Mouse (Mus musculus) heart, adult 2 months (tissue): Measurements from ENCODE around the gene Anxa8. TPM values are rescaled to one million over a fixed set of nuclear protein-coding genes. Genes with fewer than 3 reads are reported as not detected.

ENCODE experiments used
- DNase-seq, 2 experiments: peaks; one replicate each; pipeline ENCODE4 v3.0.0; 2021
- H3K27ac ChIP-seq: fragments of 200-600 bp; 2 replicates; pipeline ENCODE4 v1.8.1; 2022
- H3K27me3 ChIP-seq: fragments of 200-500 bp; 2 replicates; pipeline ENCODE4 v1.6.1; 2012; ENCODE audit warnings: mild to moderate bottlenecking, low read length, inconsistent platforms, mixed read lengths; ENCODE audit not compliant: control insufficient read depth, insufficient read depth
- H3K36me3 ChIP-seq: fragments of 200-500 bp; 2 replicates; pipeline ENCODE4 v1.6.1; 2012; ENCODE audit warnings: low read length, inconsistent platforms; ENCODE audit not compliant: control insufficient read depth, insufficient read depth
- H3K4me1 ChIP-seq: fragments of 200-500 bp; 2 replicates; pipeline ENCODE4 v1.6.1; 2011; ENCODE audit warnings: low read length; ENCODE audit not compliant: control insufficient read depth, insufficient read depth
- H3K4me3 ChIP-seq: fragments of 200-600 bp; 2 replicates; pipeline ENCODE4 v1.8.1; 2022
- H3K79me2 ChIP-seq: fragments of 200-500 bp; replicated peaks from 2 replicates; pipeline ENCODE4 v1.6.1; 2012; ENCODE audit warnings: mild to moderate bottlenecking, inconsistent platforms, low read length, moderate library complexity, mixed read lengths; ENCODE audit not compliant: control insufficient read depth, insufficient read depth
- H3K9ac ChIP-seq: fragments of 200-500 bp; 2 replicates; pipeline ENCODE4 v1.6.1; 2012; ENCODE audit warnings: low read depth, mild to moderate bottlenecking, control low read depth, inconsistent platforms, low read length, mixed read lengths
- CTCF ChIP-seq: fragments of 200-600 bp; IDR thresholded peaks from 2 replicates; pipeline ENCODE4 v1.8.1; 2022; ENCODE audit warnings: antibody characterized with exemption, mild to moderate bottlenecking, moderate library complexity
- EP300 ChIP-seq: fragments of 200-500 bp; IDR thresholded peaks from 2 replicates; pipeline ENCODE4 v1.6.1; 2011; ENCODE audit warnings: low read depth, low read length, control low read depth; ENCODE audit not compliant: insufficient read depth
- POLR2A ChIP-seq: fragments of 200-500 bp; IDR thresholded peaks from 2 replicates; pipeline ENCODE4 v1.6.1; 2011; ENCODE audit warnings: mild to moderate bottlenecking, low read depth, low read length, control low read depth; ENCODE audit not compliant: insufficient read depth
- WGBS: fragments of 180-500 bp; shearing (Covaris S2); methylation state at CpG from one replicate; pipeline ENCODE4 v1.1.7; 2018; 5-methylcytosine and 5-hydroxymethylcytosine counted together
- intact Hi-C: fragments of 180-260 bp; cut with DNase I; formaldehyde crosslinking; loops from one replicate; pipeline ENCODE4 v1.15.1; 2025
- polyA plus RNA-seq: library from polyadenylated mRNA; depleted of rRNA; stranded (reverse); fragments of >200 nt; gene quantifications from 2 replicates; pipeline ENCODE4 v1.2.3, GENCODE M21; 2012
- total RNA-seq, 2 experiments: library from RNA; stranded (reverse); gene quantifications; 2 replicates each; pipeline ENCODE4 v1.2.3; 2021

Anxa8 gene
- total and polyA plus RNA-seq, 3 experiments: 2.5 to 4.0 (median 3.1) TPM

- no peaks in the 10 kb centered on the region for H3K36me3 ChIP-seq
- H3K4me1 ChIP-seq: peaks cover 9% of the 10 kb centered on the region; the same call in 1 of the 2 replicates
- WGBS: 53% methylated on average over 12 of the region's 12 CpGs
- H3K4me3 ChIP-seq: no peak overlapping the region
- intact Hi-C loops: no loop called here
- no peaks in the 10 kb centered on the region for H3K27me3 ChIP-seq
- TF ChIP-seq POLR2A (no peak), CTCF (no peak), EP300 (no peak)
- peak overlapping the region; percentile 13; the same call in 1 of the 2 replicates for H3K27ac ChIP-seq
- DNase-seq: no peak
- H3K79me2 ChIP-seq: no peaks in the 10 kb centered on the region
- no peak overlapping the region for H3K9ac ChIP-seq
These were observed 34.5 kb downstream of the Anxa8 start for GRCm38 (mm10) chr14:34120016-34120910.

DNA sequence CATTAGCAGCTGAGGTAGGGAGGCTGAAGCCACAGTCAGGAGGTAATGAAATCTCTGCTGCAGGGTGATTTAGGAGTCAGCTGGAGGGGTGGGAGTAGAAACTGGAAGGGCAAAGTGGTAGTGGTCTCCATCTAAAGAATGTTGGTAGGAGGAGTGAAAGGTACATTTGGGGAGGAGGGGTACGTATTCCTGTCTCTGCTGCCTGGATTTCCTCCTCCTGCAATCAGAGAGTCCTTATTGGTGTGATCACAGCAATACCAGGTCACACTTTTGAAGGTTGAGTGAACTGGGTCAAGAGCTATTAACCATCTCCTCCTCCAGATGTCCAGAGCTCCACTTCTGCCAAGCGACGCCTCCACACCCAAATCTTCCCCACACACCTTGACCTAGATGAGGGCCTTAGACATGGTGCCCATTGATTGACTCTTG lies 35.2 kb downstream of the Anxa8 start:
- no peaks in the 10 kb centered on the region for H3K79me2 ChIP-seq
- no peak overlapping the region for H3K9ac ChIP-seq
- H3K27me3 ChIP-seq: no peaks in the 10 kb centered on the region
- peaks cover 9% of the 10 kb centered on the region; the same call in 1 of the 2 replicates for H3K4me1 ChIP-seq
- TF ChIP-seq EP300 (no peak), POLR2A (no peak), CTCF (no peak)
- no peak overlapping the region for H3K4me3 ChIP-seq
- no peaks in the 10 kb centered on the region for H3K36me3 ChIP-seq
- no peak for DNase-seq
- H3K27ac ChIP-seq: no peak overlapping the region
- intact Hi-C loops: no loop called here
- WGBS: 96% methylated on average over 3 of the region's 3 CpGs

- Histone ChIP-seq H3K27me3 (no peaks in the 10 kb centered on the region), H3K4me1 (peaks cover 9% of the 10 kb centered on the region; the same call in 1 of the 2 replicates), H3K27ac (no peak overlapping the region), H3K4me3 (no peak overlapping the region), H3K36me3 (no peaks in the 10 kb centered on the region), H3K79me2 (no peaks in the 10 kb centered on the region), H3K9ac (no peak overlapping the region)
- DNase-seq: no peak
- WGBS: 91% methylated on average over 4 of the region's 4 CpGs
- TF ChIP-seq CTCF: no peak
- TF ChIP-seq EP300: no peak
- TF ChIP-seq POLR2A: no peak
- intact Hi-C loops: no loop called here
These were observed 35.9 kb downstream of the Anxa8 start for GRCm38 (mm10) chr14:34121691-34122090.

GRCm38 (mm10) chr14:34131216-34131615 lies 45.4 kb downstream of the Anxa8 start:
- Histone ChIP-seq H3K79me2 (no peaks in the 10 kb centered on the region), H3K36me3 (no peaks in the 10 kb centered on the region), H3K4me1 (peaks cover 3% of the 10 kb centered on the region), H3K9ac (no peak overlapping the region), H3K27ac (no peak overlapping the region), H3K27me3 (no peaks in the 10 kb centered on the region), H3K4me3 (no peak overlapping the region)
- no peak for DNase-seq
- WGBS: 62% methylated on average over 6 of the region's 6 CpGs
- TF ChIP-seq EP300 (no peak), POLR2A (no peak), CTCF (no peak)
- intact Hi-C loops: no loop called here

DNA sequence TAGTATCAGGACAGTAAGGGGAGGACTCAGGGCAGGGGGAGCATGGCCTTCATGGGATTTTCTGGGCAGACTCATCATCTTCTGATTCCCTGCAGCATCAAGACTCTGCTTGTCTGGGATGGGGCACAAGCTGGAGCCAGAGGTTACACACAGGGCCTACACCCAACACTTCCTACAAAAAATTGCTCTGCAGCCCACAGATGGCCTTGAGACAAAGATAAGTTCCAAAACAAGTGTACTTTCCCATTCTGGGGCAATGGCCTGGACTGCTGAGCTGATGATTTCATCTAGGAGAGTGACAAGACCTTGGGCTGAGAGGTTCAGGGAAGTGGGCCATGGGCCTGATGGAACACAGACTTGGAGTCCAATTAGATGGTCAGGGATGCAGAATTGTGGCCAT lies 49.6 kb downstream of the Anxa8 start:
- H3K79me2 ChIP-seq: no peaks in the 10 kb centered on the region
- no peak overlapping the region for H3K4me3 ChIP-seq
- TF ChIP-seq CTCF: no peak
- TF ChIP-seq POLR2A: no peak
- H3K27ac ChIP-seq: no peak overlapping the region
- no peak for DNase-seq
- no peaks in the 10 kb centered on the region for H3K27me3 ChIP-seq
- peaks cover 3% of the 10 kb centered on the region for H3K4me1 ChIP-seq
- intact Hi-C loops: no loop called here
- no peaks in the 10 kb centered on the region for H3K36me3 ChIP-seq
- no peak overlapping the region for H3K9ac ChIP-seq
